Mouse (Mus musculus) urinary bladder, postnatal 36 days (tissue): ENCODE results near the gene Npepps.
A peak's percentile ranks its signal among the peaks of the same experiment; 100 is the strongest.
"Not testable (repeated sequence)": the region's sequence is repeated elsewhere in the genome, so short reads cannot be mapped to it uniquely, and the experiment has no call there.

ENCODE experiments used
- DNase-seq, 2 experiments: peaks; one replicate each; pipeline ENCODE4 v3.0.0; 2022; ENCODE audit warnings: low spot score in 2 of 2, mixed read lengths in 1 of 2

Gene Npepps

GRCm38 (mm10) chr11:97296542-97296941 is 16.1 kb upstream of the Npepps start:
- DNase-seq, result no peak

- no peak for DNase-seq
These were observed 12.3 kb upstream of the Npepps start for GRCm38 (mm10) chr11:97292731-97293130.

GRCm38 (mm10) chr11:97289276-97290230 is 9.1 kb upstream of the Npepps start:
- peak in 1 of 2 experiments; percentile 61 for DNase-seq

DNA sequence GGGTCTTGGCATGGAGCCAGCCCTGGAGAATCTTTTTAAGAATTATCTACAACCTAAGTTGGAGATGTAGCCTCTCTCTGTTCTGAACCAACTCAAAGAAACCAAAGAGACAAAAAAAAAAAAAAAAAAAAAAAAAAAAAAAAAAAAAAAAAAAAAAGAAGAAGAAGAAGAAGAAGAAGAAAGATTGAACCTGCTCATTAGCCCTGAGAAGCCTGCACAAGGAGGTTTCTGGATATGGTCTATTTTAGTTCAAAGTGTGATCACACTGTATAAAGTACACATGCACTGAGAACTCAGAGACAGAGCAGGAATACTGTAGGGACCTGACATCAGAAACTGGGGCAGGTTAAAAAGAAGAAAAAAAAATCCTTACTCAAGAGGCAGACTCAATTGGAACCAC is 7.2 kb upstream of the Npepps start:
- DNase-seq, result no peak

DNA sequence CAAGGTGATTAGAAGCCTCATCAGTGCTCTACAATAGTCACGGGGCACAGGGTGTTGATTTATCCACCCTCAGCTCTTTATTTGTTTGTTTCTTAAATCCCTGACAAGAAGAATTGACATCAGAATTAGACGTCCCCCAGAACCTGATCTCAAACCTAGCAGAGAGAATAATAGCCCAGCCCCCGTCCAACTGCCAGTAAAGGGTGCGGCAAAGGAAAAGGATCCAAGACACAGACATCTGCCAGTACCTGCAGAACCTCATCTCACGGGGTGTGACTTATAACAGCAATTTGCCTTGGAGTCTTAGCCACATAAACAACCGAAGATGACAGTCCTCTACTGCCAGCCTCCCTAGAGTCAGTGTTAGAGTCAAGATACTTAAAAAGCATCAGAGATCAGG is 6.5 kb upstream of the Npepps start:
- no peak for DNase-seq

DNA sequence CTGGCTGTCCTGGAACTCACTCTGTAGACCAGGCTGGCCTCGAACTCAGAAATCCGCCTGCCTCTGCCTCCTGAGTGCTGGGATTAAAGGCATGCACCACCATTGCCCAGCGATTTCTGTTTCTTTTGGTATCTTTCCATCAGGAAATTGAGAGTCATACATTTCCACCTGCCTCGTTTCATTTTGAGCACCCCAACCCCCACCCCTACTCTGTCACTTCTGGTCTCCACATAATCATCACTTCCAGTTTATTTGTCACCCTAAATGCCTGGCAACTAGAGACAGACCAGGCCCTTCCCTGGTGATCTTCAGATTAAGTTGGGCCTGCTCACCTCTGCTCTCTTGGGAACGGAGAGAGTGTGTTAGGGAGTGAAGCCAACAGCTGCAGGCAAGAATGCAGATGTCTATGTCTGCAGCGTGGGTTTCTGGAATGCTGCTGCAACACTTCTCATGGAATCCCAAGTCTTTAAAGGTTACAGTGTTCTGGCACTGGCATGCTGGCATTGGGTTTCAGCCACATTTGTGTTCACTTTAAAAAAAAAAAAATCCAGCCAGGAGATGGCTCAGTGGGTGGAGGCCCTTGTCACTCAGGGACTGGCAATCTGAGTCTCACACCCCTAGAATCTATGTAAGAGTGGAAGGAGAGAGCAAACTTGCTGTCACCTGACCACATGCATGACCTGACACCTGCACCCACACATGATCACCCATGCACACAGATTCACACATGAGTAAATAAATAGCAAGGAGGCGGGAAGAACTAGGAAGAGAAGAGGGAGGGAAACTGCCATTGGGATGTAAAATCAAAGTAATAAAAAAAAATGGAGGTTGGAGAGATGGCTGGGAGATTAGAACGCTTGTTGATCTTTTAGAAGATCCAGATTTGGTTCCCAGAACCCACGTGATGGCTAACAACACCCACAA is 5.7 kb upstream of the Npepps start:
- DNase-seq, result no peak

GRCm38 (mm10) chr11:97284854-97285253 is 4.4 kb upstream of the Npepps start:
- no peak for DNase-seq

GRCm38 (mm10) chr11:97282179-97282578 is 1.7 kb upstream of the Npepps start:
- no peak for DNase-seq

DNA sequence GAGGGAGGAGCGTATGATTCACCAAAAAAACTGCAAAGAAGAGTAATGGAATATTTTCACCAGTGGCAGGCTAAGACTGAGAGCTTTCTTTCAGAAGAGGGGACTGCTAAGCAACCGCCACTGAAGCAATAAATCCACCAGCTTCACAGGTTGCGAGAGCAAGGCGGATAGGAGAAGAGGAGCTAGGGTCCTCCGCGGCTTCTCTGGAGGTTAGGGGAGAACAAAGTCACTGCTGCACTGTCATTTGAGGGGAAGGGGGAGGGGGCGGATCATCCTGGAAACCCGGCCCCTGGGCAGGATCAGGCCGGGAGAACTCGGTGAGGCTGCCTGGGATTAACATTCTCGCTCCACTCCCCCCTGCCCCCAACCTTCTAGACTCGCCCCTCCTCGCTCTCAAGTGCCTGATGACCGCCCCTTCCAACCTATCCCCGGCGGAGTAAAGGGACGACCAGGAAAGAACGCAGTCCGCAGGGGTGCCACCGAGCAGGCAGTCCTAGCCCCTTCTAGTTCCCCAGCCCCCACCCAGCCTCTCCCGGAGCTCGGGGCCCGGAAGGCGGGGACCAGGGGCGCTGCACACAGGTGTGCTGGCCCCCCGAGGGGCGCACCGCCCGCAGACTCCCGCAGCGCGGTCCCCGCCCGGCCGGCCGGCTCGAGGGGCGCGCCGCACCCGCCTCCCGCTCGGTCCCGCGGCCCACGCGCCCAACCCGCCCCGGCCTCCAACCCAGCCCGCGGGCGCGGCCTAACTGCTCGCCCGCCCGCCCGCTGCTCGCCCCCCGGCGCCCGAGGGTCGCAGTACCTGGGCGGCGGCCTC is 828 bp downstream of the Npepps start:
- DNase-seq, result peak; percentile 22 to 42

DNA sequence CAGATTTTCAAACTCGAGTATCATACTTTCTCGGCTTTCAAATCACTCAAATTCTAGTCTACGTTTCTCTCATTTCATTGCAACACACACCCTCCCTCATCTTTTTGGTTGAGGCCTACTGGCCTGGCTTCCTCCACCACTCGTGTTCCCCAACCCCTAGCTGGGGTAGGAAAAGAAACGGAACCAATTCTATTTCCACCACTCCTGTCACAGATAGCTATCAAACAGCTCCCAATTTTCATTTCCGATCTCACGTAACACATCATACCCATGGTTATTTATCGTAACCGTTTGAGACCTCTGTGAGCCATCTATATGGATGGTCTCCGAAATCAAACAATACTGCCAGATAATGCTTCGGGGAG is 1.4 kb downstream of the Npepps start:
- DNase-seq, result no peak

DNA sequence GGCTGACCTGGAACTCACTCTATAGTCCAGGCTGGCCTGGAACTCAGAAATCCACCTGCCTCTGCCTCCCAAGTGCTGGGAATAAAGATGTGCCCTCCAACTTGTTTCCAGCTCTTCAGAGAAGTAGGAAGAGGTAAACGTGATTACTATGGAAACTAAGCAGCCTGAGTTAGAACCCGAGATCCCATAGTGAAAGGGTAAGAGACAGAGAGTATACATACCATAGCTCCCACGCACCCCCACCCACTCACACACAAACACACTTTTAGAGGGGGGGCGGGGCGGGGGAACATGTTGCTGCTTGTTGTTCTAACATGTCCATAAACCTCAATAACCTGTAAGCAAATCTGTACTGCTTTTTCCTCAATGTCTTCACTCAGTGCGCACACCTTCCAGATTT is 2.0 kb downstream of the Npepps start:
- DNase-seq, result no peak

DNA sequence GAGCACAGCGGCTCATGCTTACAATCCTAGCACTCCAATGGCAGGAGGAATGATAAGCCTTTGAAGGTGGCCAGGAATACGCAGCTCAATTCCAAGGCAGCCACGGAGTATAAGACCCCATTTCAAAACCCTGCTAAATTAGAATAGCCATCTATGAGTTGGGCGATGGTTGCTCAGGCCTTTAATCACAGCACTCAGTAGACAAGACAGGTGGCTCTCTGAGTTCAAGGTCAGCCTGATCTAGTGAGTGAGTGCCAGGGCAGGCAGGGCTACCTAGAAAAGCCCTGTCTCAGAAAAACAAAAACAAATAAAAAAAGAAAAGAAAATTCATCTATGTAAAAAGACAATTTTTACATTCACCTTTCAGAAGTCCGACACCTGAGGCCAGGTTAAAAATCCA is 3.3 kb downstream of the Npepps start:
- no peak for DNase-seq

GRCm38 (mm10) chr11:97276019-97276418 is 4.4 kb downstream of the Npepps start:
- no peak for DNase-seq

DNA sequence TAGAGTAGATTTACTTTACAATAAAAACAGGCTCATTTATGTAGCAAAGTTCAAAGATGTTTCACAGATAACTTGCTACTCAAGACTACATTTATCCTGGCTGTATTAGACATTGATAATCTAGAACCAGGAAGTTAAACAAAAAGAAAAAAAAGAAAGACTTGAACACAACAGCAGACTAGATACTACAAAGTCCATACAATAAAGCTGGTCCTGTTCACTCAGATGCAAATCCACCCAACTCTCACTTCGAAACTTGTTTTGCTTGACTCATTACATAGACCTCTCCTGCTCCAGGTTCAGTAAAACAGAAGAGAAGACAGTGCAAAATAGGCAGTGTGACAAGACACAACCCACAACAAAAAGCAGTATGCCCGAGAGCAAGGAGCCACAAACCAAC is 5.1 kb downstream of the Npepps start:
- no peak for DNase-seq

DNA sequence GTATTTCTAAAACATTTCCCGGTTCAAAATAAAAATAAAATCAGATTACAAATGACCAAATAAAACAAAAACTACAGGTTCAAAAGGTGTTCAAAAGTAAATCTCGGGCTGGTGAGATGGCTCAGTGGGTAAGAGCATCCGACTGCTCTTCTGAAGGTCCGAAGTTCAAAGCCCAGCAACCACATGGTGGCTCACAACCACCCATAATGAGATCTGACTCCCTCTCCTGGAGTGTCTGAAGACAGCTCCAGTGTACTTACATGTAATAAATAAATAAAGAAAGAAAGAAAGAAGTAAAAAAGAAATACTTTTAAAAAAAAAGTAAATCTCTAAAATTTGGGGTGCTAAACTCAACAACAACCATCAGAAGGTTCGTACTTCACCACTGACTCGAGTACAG is 5.5 kb downstream of the Npepps start:
- DNase-seq, result not testable (repeated sequence)

DNA sequence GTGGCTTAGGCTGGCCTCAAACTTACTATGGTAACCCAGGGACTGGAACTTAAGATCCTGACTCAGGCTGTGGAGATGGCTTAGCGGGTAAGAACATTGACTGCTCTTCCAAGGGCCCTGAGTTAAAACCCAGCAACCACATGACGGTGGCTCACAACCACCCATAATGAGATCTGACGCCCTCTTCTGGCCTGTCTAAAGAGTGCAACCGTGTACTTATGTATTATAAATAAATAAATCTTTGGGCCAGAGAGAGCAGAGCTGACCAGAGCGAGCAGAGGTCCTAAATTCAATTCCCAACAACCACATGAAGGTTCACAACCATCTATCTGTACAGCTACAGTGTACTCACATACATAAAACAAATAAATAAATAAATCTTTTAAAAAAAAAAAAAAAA is 6.8 kb downstream of the Npepps start:
- no peak for DNase-seq

DNA sequence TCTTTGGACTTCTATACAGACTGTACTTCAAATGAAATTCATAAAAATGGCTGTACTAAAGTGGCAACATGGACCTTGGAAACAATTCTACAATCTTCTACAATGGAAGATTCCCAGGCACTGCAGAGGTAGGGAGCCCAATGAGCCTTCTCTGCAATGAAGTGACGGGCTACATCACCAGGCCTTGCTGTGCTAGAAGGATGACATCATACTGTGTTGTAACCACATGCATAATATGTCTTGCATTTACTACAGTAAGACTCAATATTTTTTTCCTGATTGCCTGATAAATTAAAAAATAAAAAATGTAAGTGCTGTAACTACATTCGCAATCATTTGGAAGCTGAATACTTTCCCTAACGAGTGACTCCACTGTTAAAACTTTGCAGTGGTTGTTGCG is 7.6 kb downstream of the Npepps start:
- no peak for DNase-seq

DNA sequence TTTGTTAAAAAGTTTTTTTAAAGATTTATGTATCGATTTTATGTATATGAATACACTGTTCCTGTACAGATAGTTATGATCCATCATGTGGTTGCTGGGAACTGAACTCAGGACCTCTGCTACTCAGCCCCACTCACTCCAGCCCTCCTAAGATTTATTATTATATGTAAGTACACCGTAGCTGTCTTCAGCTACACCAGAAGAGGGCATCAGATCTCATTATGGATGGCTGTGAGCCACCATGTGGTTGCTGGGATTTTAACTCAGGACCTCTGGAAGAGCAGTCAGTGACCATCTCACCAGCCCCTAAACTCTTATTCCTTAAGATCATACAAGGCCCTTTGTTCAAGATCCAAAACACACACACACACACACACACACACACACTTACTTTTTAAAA is 10.4 kb downstream of the Npepps start:
- DNase-seq, result not testable (repeated sequence)

GRCm38 (mm10) chr11:97266544-97266943 is 13.9 kb downstream of the Npepps start:
- DNase-seq, result not testable (repeated sequence)

DNA sequence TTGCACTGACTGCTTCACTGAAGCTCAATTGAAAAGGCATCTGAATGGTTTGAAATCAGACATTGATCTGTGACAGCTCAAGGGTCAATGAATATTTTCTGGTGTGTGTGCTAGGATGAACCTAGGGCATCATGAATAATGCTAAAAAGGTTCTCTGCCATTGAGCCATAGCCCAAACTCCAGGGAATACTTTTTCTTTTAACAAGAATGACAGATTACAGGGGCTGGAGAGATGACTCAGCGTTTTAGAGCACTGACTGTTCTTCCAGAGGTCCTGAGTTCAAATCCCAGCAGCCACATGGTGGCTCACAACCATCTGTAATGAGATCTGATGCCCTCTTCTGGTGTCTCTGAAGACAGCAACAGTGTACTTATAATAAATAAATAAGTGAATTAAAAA is 30.8 kb downstream of the Npepps start:
- not testable (repeated sequence) for DNase-seq

DNA sequence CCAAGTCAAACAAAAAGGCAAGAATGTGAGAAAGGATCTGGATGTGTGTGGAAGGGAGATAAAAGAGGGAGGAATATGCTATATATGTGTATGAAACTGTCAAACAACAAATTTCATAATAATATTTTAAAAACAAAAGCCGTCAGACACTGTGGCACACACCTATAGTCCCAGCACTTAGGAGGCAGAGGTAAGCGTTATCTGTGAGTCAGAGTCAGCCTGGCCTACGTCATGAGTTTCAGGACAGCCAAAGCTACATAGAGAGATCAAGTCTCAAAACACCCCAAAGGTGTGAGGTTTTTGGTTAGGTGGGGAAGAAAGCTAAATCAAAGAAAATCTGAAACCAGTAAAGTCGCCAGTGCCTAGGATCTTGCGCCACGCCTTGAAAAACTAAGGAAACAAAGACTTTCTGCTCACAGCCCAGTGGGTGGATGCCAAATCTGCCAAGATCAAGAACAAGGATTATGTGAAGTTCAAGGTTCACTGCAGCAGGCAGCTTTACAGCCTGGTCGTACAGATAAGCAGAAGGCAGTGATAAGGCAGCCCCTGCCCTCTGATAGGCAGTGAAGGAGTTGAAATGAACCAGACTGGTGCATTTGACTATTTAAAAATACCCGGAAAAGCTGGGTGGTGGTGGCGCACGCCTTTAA is 33.8 kb downstream of the Npepps start:
- no peak for DNase-seq
